Mouse (Mus musculus) heart, embryonic 11.5 days (tissue): ENCODE results near the gene Cdk2ap1. TPM values are rescaled to one million over a fixed set of nuclear protein-coding genes. Genes with fewer than 3 reads are reported as not detected.
A peak's percentile ranks its signal among the peaks of the same experiment; 100 is the strongest.

Experiments
- ATAC-seq: fragments of 200-750 bp; cut with Nextera tagmentation; replicated peaks from 2 replicates; pipeline ENCODE4 v1.8.0; 2017; ENCODE audit warnings: moderate library complexity; ENCODE audit not compliant: insufficient number of reproducible peaks, low FRiP score, low TSS enrichment
- H3K27ac ChIP-seq: fragments of 300-500 bp; sonication (generic); 2 replicates; pipeline ENCODE4 v1.5.1; 2014; ENCODE audit warnings: mild to moderate bottlenecking, low read depth, low read length
- H3K27me3 ChIP-seq: fragments of 300-500 bp; sonication (generic); 2 replicates; pipeline ENCODE4 v1.6.1; 2014; ENCODE audit warnings: mild to moderate bottlenecking, low read length, mixed read lengths; ENCODE audit not compliant: control insufficient read depth, insufficient read depth
- H3K36me3 ChIP-seq: fragments of 300-500 bp; sonication (generic); 2 replicates; pipeline ENCODE4 v1.6.1; 2014; ENCODE audit warnings: mild to moderate bottlenecking, low read length, moderate library complexity, mixed read lengths; ENCODE audit not compliant: control insufficient read depth, insufficient read depth
- H3K4me1 ChIP-seq: fragments of 300-500 bp; sonication (generic); 2 replicates; pipeline ENCODE4 v1.6.1; 2014; ENCODE audit warnings: low read length; ENCODE audit not compliant: control insufficient read depth, insufficient read depth
- H3K4me2 ChIP-seq: fragments of 300-500 bp; sonication (generic); 2 replicates; pipeline ENCODE4 v1.6.1; 2014; ENCODE audit warnings: mild to moderate bottlenecking, moderate library complexity
- H3K4me3 ChIP-seq: fragments of 300-500 bp; sonication (generic); 2 replicates; pipeline ENCODE4 v1.5.1; 2014; ENCODE audit warnings: low read depth, low read length
- H3K9ac ChIP-seq: fragments of 300-500 bp; sonication (generic); 2 replicates; pipeline ENCODE4 v1.6.1; 2014; ENCODE audit warnings: mild to moderate bottlenecking, low read depth, low read length, moderate library complexity
- H3K9me3 ChIP-seq: fragments of 300-500 bp; sonication (generic); replicated peaks from 2 replicates; pipeline ENCODE4 v1.6.1; 2016; ENCODE audit warnings: low read length; ENCODE audit not compliant: control insufficient read depth
- WGBS: fragments of 180-500 bp; shearing (Covaris S2); extraction: QIAGEN DNeasy Blood & Tissue Kit; methylation state at CpG from one replicate; pipeline ENCODE4 v1.1.7; 2014; ENCODE audit not compliant: insufficient replicate concordance; 5-methylcytosine and 5-hydroxymethylcytosine counted together
- polyA plus RNA-seq: library from polyadenylated mRNA; unstranded; fragments of >200 nt; fragmentation: Nextera tagmentation; extraction: Ambion mirVana; gene quantifications from 2 replicates; pipeline ENCODE4 v1.2.1, GENCODE M21; 2014

The Cdk2ap1 gene
- polyA plus RNA-seq, 1 experiment from 2014 or later = 96.8 TPM

GRCm38 (mm10) chr5:124374298-124374697 lies 11.4 kb upstream of the Cdk2ap1 start:
- no peak overlapping the region for H3K4me2 ChIP-seq
- no peak overlapping the region for H3K27ac ChIP-seq
- H3K9me3 ChIP-seq = no peaks in the 10 kb centered on the region
- no peak overlapping the region for H3K4me3 ChIP-seq
- H3K9ac ChIP-seq = no peak overlapping the region
- H3K27me3 ChIP-seq = no peaks in the 10 kb centered on the region
- no peaks in the 10 kb centered on the region for H3K4me1 ChIP-seq
- 94% methylated on average over 7 of the region's 7 CpGs for WGBS
- ATAC-seq = no peak
- H3K36me3 ChIP-seq = peaks cover 50% of the 10 kb centered on the region

GRCm38 (mm10) chr5:124366721-124367120 lies 3.8 kb upstream of the Cdk2ap1 start:
- no peak overlapping the region for H3K27ac ChIP-seq
- ATAC-seq = no peak
- 87% methylated on average over 3 of the region's 3 CpGs for WGBS
- H3K36me3 ChIP-seq = peaks cover 11% of the 10 kb centered on the region
- H3K9ac ChIP-seq = no peak overlapping the region
- no peaks in the 10 kb centered on the region for H3K27me3 ChIP-seq
- H3K4me3 ChIP-seq = no peak overlapping the region
- H3K4me2 ChIP-seq = no peak overlapping the region
- no peaks in the 10 kb centered on the region for H3K9me3 ChIP-seq
- no peaks in the 10 kb centered on the region for H3K4me1 ChIP-seq

- Histone ChIP-seq H3K4me1 (no peaks in the 10 kb centered on the region), H3K36me3 (peaks cover 7% of the 10 kb centered on the region; the same call in 1 of the 2 replicates), H3K9ac (no peak overlapping the region), H3K27me3 (no peaks in the 10 kb centered on the region), H3K4me2 (no peak overlapping the region), H3K9me3 (no peaks in the 10 kb centered on the region), H3K4me3 (no peak overlapping the region), H3K27ac (no peak overlapping the region)
- 88% methylated on average over 2 of the region's 2 CpGs for WGBS
- ATAC-seq = no peak
Observed at GRCm38 (mm10) chr5:124365754-124366153, 2.9 kb upstream of the Cdk2ap1 start.

- Histone ChIP-seq H3K4me2 (no peak overlapping the region), H3K36me3 (no peaks in the 10 kb centered on the region), H3K27me3 (no peaks in the 10 kb centered on the region), H3K4me3 (no peak overlapping the region), H3K4me1 (no peaks in the 10 kb centered on the region), H3K9ac (no peak overlapping the region), H3K27ac (no peak overlapping the region), H3K9me3 (no peaks in the 10 kb centered on the region)
- no peak for ATAC-seq
- WGBS = 87% methylated on average over 6 of the region's 6 CpGs
Observed at GRCm38 (mm10) chr5:124364173-124364918, 1.5 kb upstream of the Cdk2ap1 start.

GRCm38 (mm10) chr5:124359641-124360040 lies 3.2 kb downstream of the Cdk2ap1 start:
- no peak overlapping the region for H3K4me2 ChIP-seq
- 79% methylated on average over 2 of the region's 2 CpGs for WGBS
- no peak overlapping the region for H3K27ac ChIP-seq
- no peaks in the 10 kb centered on the region for H3K36me3 ChIP-seq
- H3K9ac ChIP-seq = no peak overlapping the region
- H3K9me3 ChIP-seq = no peaks in the 10 kb centered on the region
- no peak overlapping the region for H3K4me3 ChIP-seq
- ATAC-seq = no peak
- no peaks in the 10 kb centered on the region for H3K27me3 ChIP-seq
- no peaks in the 10 kb centered on the region for H3K4me1 ChIP-seq

GRCm38 (mm10) chr5:124356695-124357094 lies 6.2 kb downstream of the Cdk2ap1 start:
- no peak for ATAC-seq
- Histone ChIP-seq H3K27ac (no peak overlapping the region), H3K9ac (no peak overlapping the region), H3K36me3 (no peaks in the 10 kb centered on the region), H3K9me3 (no peaks in the 10 kb centered on the region), H3K4me1 (peaks cover 7% of the 10 kb centered on the region), H3K4me3 (no peak overlapping the region), H3K27me3 (no peaks in the 10 kb centered on the region), H3K4me2 (no peak overlapping the region)
- WGBS = 44% methylated on average over 3 of the region's 3 CpGs

- no peak overlapping the region for H3K27ac ChIP-seq
- peaks cover 17% of the 10 kb centered on the region for H3K4me1 ChIP-seq
- no peak overlapping the region for H3K9ac ChIP-seq
- peak overlapping the region; percentile 67 for H3K4me2 ChIP-seq
- no peaks in the 10 kb centered on the region for H3K36me3 ChIP-seq
- 4% methylated on average over 12 of the region's 12 CpGs for WGBS
- no peaks in the 10 kb centered on the region for H3K27me3 ChIP-seq
- peak overlapping the region; percentile 97 for H3K4me3 ChIP-seq
- no peaks in the 10 kb centered on the region for H3K9me3 ChIP-seq
- no peak for ATAC-seq
Observed at GRCm38 (mm10) chr5:124355425-124355959, 7.4 kb downstream of the Cdk2ap1 start.

- Histone ChIP-seq H3K4me3 (peak overlapping the region; percentile 97), H3K36me3 (peaks cover under 1% of the 10 kb centered on the region; the same call in 1 of the 2 replicates), H3K9ac (peak overlapping the region; percentile 100), H3K27ac (peak overlapping the region; percentile 98), H3K9me3 (no peaks in the 10 kb centered on the region), H3K4me2 (peak overlapping the region; percentile 67), H3K4me1 (peaks cover 20% of the 10 kb centered on the region), H3K27me3 (no peaks in the 10 kb centered on the region)
- peak; percentile 28 for ATAC-seq
- under 1% methylated on average over 40 of the region's 60 CpGs for WGBS
Observed at GRCm38 (mm10) chr5:124354574-124355424, 8.1 kb downstream of the Cdk2ap1 start.
